ENCODE assay signal across 10 mouse cellular contexts in the genomic region with DNA sequence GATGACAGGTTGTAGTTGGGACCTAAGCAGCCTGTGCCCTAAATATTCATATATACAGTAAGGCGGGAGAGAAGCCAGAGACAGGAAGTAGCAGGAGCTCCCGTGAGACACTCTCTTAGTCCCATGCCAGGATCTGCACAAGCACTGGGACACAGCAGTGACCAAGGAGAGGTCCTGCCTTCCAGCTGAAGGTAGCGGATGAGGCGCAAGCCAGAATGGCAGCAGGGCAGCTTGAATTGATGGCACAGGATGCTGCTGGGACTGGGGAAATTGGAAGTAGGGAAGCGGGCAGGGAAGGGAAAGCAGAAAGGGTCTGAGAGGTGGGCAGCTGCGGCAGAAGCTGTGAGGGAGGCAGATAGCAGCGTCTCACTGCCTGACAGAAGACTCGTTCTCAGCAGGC.
DNase-seq lines count a peak whose midpoint lies in the region; ATAC-seq and TF ChIP-seq lines count a peak whose summit lies in the region.
"Had no signal": no experiment of that assay in that cellular context is flagged by ENCODE, and none has a peak within 500 bp of the region (broad histone marks: within the 10 kb centered on the region; RNA-seq: fewer than 3 reads in every experiment).

No protein-coding gene starts in this region.

- H3K27ac ChIP-seq in gastrocnemius, adult 2 months, result peak overlapping the region; percentile 77
- peak overlapping the region; percentile 28; the same call in 1 of the 2 replicates for H3K27ac ChIP-seq in midbrain, embryonic 10.5 days (replicated peaks)
- no peak overlapping the region; the same call in 1 of the 2 replicates for H3K27ac ChIP-seq in midbrain, embryonic 11.5 days (ENCODE audit: low read depth, low read length)
- H3K27ac ChIP-seq in limb, embryonic 15.5 days, result peak overlapping the region; percentile 61
- H3K27ac ChIP-seq in stomach, embryonic 16.5 days (ENCODE audit: low read length), result peak overlapping the region; percentile 72

- WGBS in midbrain, embryonic 10.5 days, result 74% methylated on average over 8 of the region's 8 CpGs
- 80% methylated on average over 8 of the region's 8 CpGs for WGBS in midbrain, embryonic 11.5 days
- WGBS in limb, embryonic 15.5 days, result 72% methylated on average over 8 of the region's 8 CpGs
- WGBS in stomach, embryonic 16.5 days, result 63% methylated on average over 8 of the region's 8 CpGs

- H3K36me3 ChIP-seq in midbrain, embryonic 10.5 days, result no peaks in the 10 kb centered on the region
- no peaks in the 10 kb centered on the region for H3K36me3 ChIP-seq in midbrain, embryonic 11.5 days (ENCODE audit: control insufficient read depth, insufficient read depth, low read length)
- no peaks in the 10 kb centered on the region for H3K36me3 ChIP-seq in limb, embryonic 15.5 days
- H3K36me3 ChIP-seq in stomach, embryonic 16.5 days (ENCODE audit: control insufficient read depth, insufficient read depth, low read length), result no peaks in the 10 kb centered on the region

- TF ChIP-seq CTCF in gastrocnemius, adult 2 months (IDR thresholded peaks at IDR 0.05), result no peak

- no peak overlapping the region for H3K9ac ChIP-seq in midbrain, embryonic 11.5 days (ENCODE audit: low read length)
- no peak overlapping the region for H3K9ac ChIP-seq in limb, embryonic 15.5 days
- no peak overlapping the region; the same call in 1 of the 2 replicates for H3K9ac ChIP-seq in stomach, embryonic 16.5 days (ENCODE audit: low read length)

- peak overlapping the region; percentile 56 for H3K4me3 ChIP-seq in gastrocnemius, adult 2 months
- no peak overlapping the region for H3K4me3 ChIP-seq in midbrain, embryonic 10.5 days
- H3K4me3 ChIP-seq in midbrain, embryonic 11.5 days (ENCODE audit: low read depth, low read length), result no peak overlapping the region
- H3K4me3 ChIP-seq in limb, embryonic 15.5 days, result no peak overlapping the region
- H3K4me3 ChIP-seq in stomach, embryonic 16.5 days (replicated peaks; ENCODE audit: low read length), result no peak overlapping the region
- H3K4me3 ChIP-seq: erythroblast, embryonic 14.5 days had no signal

- peaks cover 25% of the 10 kb centered on the region for H3K4me1 ChIP-seq in midbrain, embryonic 10.5 days
- H3K4me1 ChIP-seq in midbrain, embryonic 11.5 days (ENCODE audit: control insufficient read depth, insufficient read depth, low read length), result peaks cover 2% of the 10 kb centered on the region; the same call in 1 of the 2 replicates
- H3K4me1 ChIP-seq in limb, embryonic 15.5 days, result peaks cover 24% of the 10 kb centered on the region
- peaks cover 9% of the 10 kb centered on the region; the same call in 1 of the 2 replicates for H3K4me1 ChIP-seq in stomach, embryonic 16.5 days (ENCODE audit: control insufficient read depth, insufficient read depth, low read length)

- no peaks in the 10 kb centered on the region for H3K27me3 ChIP-seq in midbrain, embryonic 10.5 days (ENCODE audit: low read depth, poor library complexity, severe bottlenecking)
- H3K27me3 ChIP-seq in midbrain, embryonic 11.5 days (ENCODE audit: control insufficient read depth, insufficient read depth, low read length), result no peaks in the 10 kb centered on the region
- no peaks in the 10 kb centered on the region for H3K27me3 ChIP-seq in limb, embryonic 15.5 days
- H3K27me3 ChIP-seq in stomach, embryonic 16.5 days (ENCODE audit: control insufficient read depth, insufficient read depth, low read length), result no peaks in the 10 kb centered on the region

- no peak for ATAC-seq in midbrain, embryonic 11.5 days (ENCODE audit: low FRiP score)
- ATAC-seq in limb, embryonic 15.5 days (ENCODE audit: insufficient number of reproducible peaks, low FRiP score, low TSS enrichment, low read depth), result no peak
- ATAC-seq in stomach, embryonic 16.5 days (ENCODE audit: insufficient read depth, low FRiP score), result no peak
- no peak for ATAC-seq in activated CD4-positive, CD25-positive, alpha-beta regulatory T cell, adult 4 months

- H3K9me3 ChIP-seq in midbrain, embryonic 10.5 days (replicated peaks), result no peaks in the 10 kb centered on the region
- no peaks in the 10 kb centered on the region for H3K9me3 ChIP-seq in midbrain, embryonic 11.5 days (ENCODE audit: control insufficient read depth, low read length)
- no peaks in the 10 kb centered on the region for H3K9me3 ChIP-seq in limb, embryonic 15.5 days
- no peaks in the 10 kb centered on the region for H3K9me3 ChIP-seq in stomach, embryonic 16.5 days (replicated peaks; ENCODE audit: control insufficient read depth, low read length)

- no peak overlapping the region for H3K4me2 ChIP-seq in midbrain, embryonic 11.5 days
- H3K4me2 ChIP-seq in limb, embryonic 15.5 days, result no peak overlapping the region
- H3K4me2 ChIP-seq in stomach, embryonic 16.5 days (ENCODE audit: low read depth, low read length), result no peak overlapping the region

- no peak for DNase-seq in gastrocnemius, adult 2 months
- no peak for DNase-seq in gastrocnemius, adult 8-10 months (ENCODE audit: low spot score in 2 of 2)
- DNase-seq in midbrain, embryonic 10.5 days (ENCODE audit: low spot score), result no peak
- DNase-seq in midbrain, embryonic 11.5 days (ENCODE audit: low spot score, missing footprints), result no peak
- DNase-seq in thymus, postnatal 25 days, result no peak
- DNase-seq: B cell, adult 2 months had no signal

- intact Hi-C loops in gastrocnemius, adult 2 months (cut with DNase I), result no loop called here
